Mouse (Mus musculus) embryonic facial prominence, embryonic 14.5 days (tissue): Measurements from ENCODE around the gene Lcn9. TPM values are rescaled to one million over a fixed set of nuclear protein-coding genes. Genes with fewer than 3 reads are reported as not detected.

Experiments used
- polyA plus RNA-seq: library from polyadenylated mRNA; unstranded; fragments of >200 nt; fragmentation: Nextera tagmentation; extraction: Ambion mirVana; gene quantifications from 2 replicates; pipeline ENCODE4 v1.2.1, GENCODE M21; 2014

The Lcn9 gene
- polyA plus RNA-seq, 1 experiment from 2014 or later = not detected

Other genes starting within 250 kb of the Lcn9 start
- gene Mamdc4, start 248.3 kb upstream of the Lcn9 start, polyA plus RNA-seq = 1.4 and 1.7 TPM in 2 replicates
- 148 and 160 TPM in 2 replicates for gene Phpt1, start 247.9 kb upstream of the Lcn9 start, polyA plus RNA-seq
- gene Ajm1, start 241.4 kb upstream of the Lcn9 start, polyA plus RNA-seq = 0.40 and 1.4 TPM in 2 replicates
- gene Rabl6, start 214.6 kb upstream of the Lcn9 start, polyA plus RNA-seq = 64.4 and 71.9 TPM in 2 replicates
- gene Ccdc183, start 205.5 kb upstream of the Lcn9 start, polyA plus RNA-seq = 0.33 and 0.41 TPM in 2 replicates
- 22.9 and 33.0 TPM in 2 replicates for gene Tmem141, start 201.1 kb upstream of the Lcn9 start, polyA plus RNA-seq
- 2.8 and 4.9 TPM in 2 replicates for gene Fcna, start 195.1 kb upstream of the Lcn9 start, polyA plus RNA-seq
- not detected in 2 replicates for gene Lcn8, start 170.0 kb upstream of the Lcn9 start, polyA plus RNA-seq
- gene Lcn5, start 165.2 kb upstream of the Lcn9 start, polyA plus RNA-seq = not detected in 2 replicates
- not detected in 2 replicates for gene Lcn6, start 146.4 kb upstream of the Lcn9 start, polyA plus RNA-seq
- not detected in 2 replicates for gene Lcn10, start 140.4 kb upstream of the Lcn9 start, polyA plus RNA-seq
- not detected in 2 replicates for gene Obp2a, start 123.1 kb upstream of the Lcn9 start, polyA plus RNA-seq
- 82.5 and 82.9 TPM in 2 replicates for gene Bmyc, start 116.4 kb upstream of the Lcn9 start, polyA plus RNA-seq
- gene Obp2b, start 86.1 kb upstream of the Lcn9 start, polyA plus RNA-seq = not detected in 2 replicates
- gene Lcn3, start 57.6 kb upstream of the Lcn9 start, polyA plus RNA-seq = not detected in 2 replicates
- not detected in 2 replicates for gene Lcn11, start 46.1 kb upstream of the Lcn9 start, polyA plus RNA-seq
- gene Gm13539, start 40.9 kb upstream of the Lcn9 start, polyA plus RNA-seq = not detected in 2 replicates
- not detected in 2 replicates for gene Glt6d1, start 7.3 kb upstream of the Lcn9 start, polyA plus RNA-seq
- not detected in 2 replicates for gene Sohlh1, start 24.1 kb downstream of the Lcn9 start, polyA plus RNA-seq
- gene Kcnt1, start 40.6 kb downstream of the Lcn9 start, polyA plus RNA-seq = 0.47 and 0.83 TPM in 2 replicates
- 17.6 and 30.6 TPM in 2 replicates for gene Camsap1, start 160.1 kb downstream of the Lcn9 start, polyA plus RNA-seq
- 104 and 110 TPM in 2 replicates for gene Ubac1, start 198.6 kb downstream of the Lcn9 start, polyA plus RNA-seq